Mouse (Mus musculus) bone marrow macrophage, adult 2 months (primary cell): ENCODE measurements around the gene Irs1. TPM values are rescaled to one million over a fixed set of nuclear protein-coding genes. Genes with fewer than 3 reads are reported as not detected.
A peak's percentile ranks its signal among the peaks of the same experiment; 100 is the strongest.

Experiments used
- H3K27ac ChIP-seq: 2 replicates; pipeline ENCODE4 v1.5.1; 2012; ENCODE audit warnings: low read depth, low read length; ENCODE audit not compliant: insufficient read depth
- H3K4me1 ChIP-seq: 2 replicates; pipeline ENCODE4 v1.6.1; 2012; ENCODE audit warnings: low read length; ENCODE audit not compliant: control insufficient read depth, insufficient read depth
- H3K4me3 ChIP-seq: 2 replicates; pipeline ENCODE4 v1.5.1; 2012; ENCODE audit warnings: mild to moderate bottlenecking, low read length, moderate library complexity; ENCODE audit not compliant: insufficient read depth
- CTCF ChIP-seq: IDR thresholded peaks from 2 replicates; pipeline ENCODE4 v1.5.1; 2012; ENCODE audit warnings: low read depth, mild to moderate bottlenecking, low read length, moderate library complexity
- POLR2A ChIP-seq: IDR thresholded peaks from 2 replicates; pipeline ENCODE4 v1.6.1; 2012; ENCODE audit warnings: mild to moderate bottlenecking, low read depth, low read length, borderline replicate concordance
- polyA plus RNA-seq: library from polyadenylated mRNA; stranded (reverse); fragments of >200 nt; gene quantifications from 2 replicates; pipeline ENCODE4 v1.2.4, GENCODE M21; 2012; ENCODE audit not compliant: missing spikeins, insufficient read depth, insufficient read length

Irs1 gene
- polyA plus RNA-seq, 1 experiment = 0.16 TPM

- H3K27ac ChIP-seq = no peak overlapping the region
- TF ChIP-seq POLR2A (no peak), CTCF (no peak)
- no peak overlapping the region for H3K4me3 ChIP-seq
- peaks cover 18% of the 10 kb centered on the region for H3K4me1 ChIP-seq
Measured at GRCm38 (mm10) chr1:82320456-82320855, 29.2 kb upstream of the Irs1 start.

DNA sequence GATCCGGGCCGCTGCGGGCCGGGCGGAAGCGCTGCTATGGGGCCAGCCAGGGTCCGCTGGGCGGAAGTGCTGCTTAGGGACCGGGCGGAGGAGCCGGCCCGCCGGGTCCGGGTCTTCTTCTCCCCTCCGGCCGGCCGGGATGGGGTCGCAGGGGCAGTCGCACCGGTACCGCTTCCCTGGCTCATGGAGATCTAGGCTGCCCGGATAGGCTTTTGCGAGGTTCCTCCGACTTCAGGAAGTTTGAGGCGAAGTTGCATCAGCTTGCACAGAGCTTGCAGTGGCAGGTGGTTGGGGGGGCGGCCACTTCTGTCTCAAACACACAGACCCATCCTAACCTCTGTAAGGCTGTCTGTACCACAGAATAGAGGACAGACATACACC lies 25.5 kb upstream of the Irs1 start:
- H3K27ac ChIP-seq = peak overlapping the region; percentile 67
- peaks cover 18% of the 10 kb centered on the region for H3K4me1 ChIP-seq
- H3K4me3 ChIP-seq = peak overlapping the region; percentile 84
- TF ChIP-seq CTCF (no peak), POLR2A (no peak)

DNA sequence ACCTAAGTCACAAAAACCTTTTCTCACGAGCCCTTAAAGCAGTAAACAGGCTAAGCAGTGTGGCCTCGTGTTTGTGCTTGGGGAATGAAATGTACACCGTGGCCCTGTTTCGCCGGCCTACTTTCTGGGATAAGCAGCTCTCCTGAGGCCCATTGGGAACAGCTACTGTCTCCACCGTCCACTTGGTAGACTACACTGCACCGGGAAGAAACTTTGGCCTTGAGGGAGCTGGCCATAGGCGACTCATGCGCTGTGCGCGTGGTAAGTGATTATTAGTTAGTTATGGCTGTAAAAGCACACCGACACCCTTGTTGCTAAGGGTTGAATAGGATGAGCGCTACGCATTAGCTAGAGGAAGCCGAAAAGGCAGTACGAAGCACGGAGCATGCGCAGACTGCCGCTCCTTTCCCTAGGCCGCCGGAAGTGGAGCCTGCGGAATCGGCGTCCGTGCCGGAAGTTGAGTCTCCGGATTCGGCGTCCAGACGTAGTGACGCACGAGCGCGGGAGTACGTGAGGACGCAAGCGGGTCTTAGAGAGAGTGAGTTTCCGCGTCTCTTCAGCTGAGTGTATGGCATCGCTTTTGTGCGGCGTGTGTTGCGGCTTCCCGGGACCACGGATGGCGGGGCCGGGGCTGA lies 25.0 kb upstream of the Irs1 start, which contains the start of gene Rhbdd1:
Gene Rhbdd1, plus strand, starts transcription at position 342 of the 635 bp plus-strand sequence.
- H3K27ac ChIP-seq = peak within 1 kb of the TSS; percentile 67
- peaks cover 15% of the 10 kb centered on the region for H3K4me1 ChIP-seq
- TF ChIP-seq CTCF = no peak
- no peak for TF ChIP-seq POLR2A
- peak within 1 kb of the TSS; percentile 84 for H3K4me3 ChIP-seq

GRCm38 (mm10) chr1:82304483-82304882 lies 13.3 kb upstream of the Irs1 start:
- TF ChIP-seq POLR2A (no peak), CTCF (no peak)
- Histone ChIP-seq H3K4me1 (no peaks in the 10 kb centered on the region), H3K4me3 (no peak overlapping the region), H3K27ac (no peak overlapping the region)

DNA sequence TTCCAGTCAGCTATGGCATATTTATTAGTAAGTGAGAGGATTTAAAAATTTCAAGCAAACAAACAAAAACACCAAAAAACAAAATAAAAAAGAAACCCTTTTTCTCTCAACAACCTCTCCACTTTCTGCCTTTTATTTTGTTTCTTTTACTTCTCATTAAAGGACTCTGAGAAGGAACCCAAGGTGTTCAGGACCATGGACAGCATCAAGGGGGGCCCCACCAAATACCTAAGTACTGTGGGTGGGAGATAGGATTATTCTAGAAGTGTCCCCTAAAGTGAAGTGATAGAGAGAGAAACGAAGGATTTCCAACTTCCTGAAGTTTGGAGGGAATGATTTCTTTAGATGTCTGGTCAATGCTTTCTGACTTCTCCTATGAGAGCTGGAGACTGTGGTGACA lies 7.4 kb upstream of the Irs1 start:
- TF ChIP-seq CTCF (no peak), POLR2A (no peak)
- no peaks in the 10 kb centered on the region for H3K4me1 ChIP-seq
- H3K27ac ChIP-seq = no peak overlapping the region
- no peak overlapping the region for H3K4me3 ChIP-seq

DNA sequence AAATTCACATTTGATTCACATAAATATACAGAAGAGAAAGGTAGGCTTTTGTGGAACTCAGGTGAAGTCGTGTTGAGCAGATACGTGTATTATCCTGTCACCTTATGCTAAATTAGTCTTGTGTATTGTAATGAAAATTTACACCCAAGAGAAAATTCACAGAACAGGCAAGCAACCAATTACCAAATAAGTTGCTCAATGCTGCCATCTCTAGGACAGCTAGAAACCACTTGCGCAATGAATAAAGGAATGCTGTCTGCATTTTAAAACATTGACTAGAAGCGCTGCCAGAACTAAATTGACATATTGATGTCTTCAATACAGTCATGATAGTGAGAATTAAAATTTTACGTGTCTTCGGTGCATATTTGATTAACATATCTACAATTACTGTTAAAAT lies 2.9 kb upstream of the Irs1 start:
- no peak overlapping the region for H3K4me3 ChIP-seq
- no peak overlapping the region for H3K27ac ChIP-seq
- no peaks in the 10 kb centered on the region for H3K4me1 ChIP-seq
- TF ChIP-seq POLR2A = no peak
- TF ChIP-seq CTCF = no peak

- H3K4me3 ChIP-seq = no peak overlapping the region
- no peaks in the 10 kb centered on the region for H3K4me1 ChIP-seq
- TF ChIP-seq CTCF = no peak
- TF ChIP-seq POLR2A = no peak
- no peak overlapping the region for H3K27ac ChIP-seq
Measured at GRCm38 (mm10) chr1:82292771-82293170, 1.6 kb upstream of the Irs1 start.

GRCm38 (mm10) chr1:82291930-82292712 lies 905 bp upstream of the Irs1 start:
- H3K4me1 ChIP-seq = no peaks in the 10 kb centered on the region
- TF ChIP-seq POLR2A = no peak
- no peak for TF ChIP-seq CTCF
- no peak overlapping the region for H3K27ac ChIP-seq
- peak overlapping the region; percentile 61; the same call in 1 of the 2 replicates for H3K4me3 ChIP-seq

- TF ChIP-seq CTCF = no peak
- TF ChIP-seq POLR2A = no peak
- Histone ChIP-seq H3K4me1 (no peaks in the 10 kb centered on the region), H3K27ac (no peak overlapping the region), H3K4me3 (peak overlapping the region; percentile 61)
Measured at GRCm38 (mm10) chr1:82290723-82291150, 479 bp downstream of the Irs1 start.

DNA sequence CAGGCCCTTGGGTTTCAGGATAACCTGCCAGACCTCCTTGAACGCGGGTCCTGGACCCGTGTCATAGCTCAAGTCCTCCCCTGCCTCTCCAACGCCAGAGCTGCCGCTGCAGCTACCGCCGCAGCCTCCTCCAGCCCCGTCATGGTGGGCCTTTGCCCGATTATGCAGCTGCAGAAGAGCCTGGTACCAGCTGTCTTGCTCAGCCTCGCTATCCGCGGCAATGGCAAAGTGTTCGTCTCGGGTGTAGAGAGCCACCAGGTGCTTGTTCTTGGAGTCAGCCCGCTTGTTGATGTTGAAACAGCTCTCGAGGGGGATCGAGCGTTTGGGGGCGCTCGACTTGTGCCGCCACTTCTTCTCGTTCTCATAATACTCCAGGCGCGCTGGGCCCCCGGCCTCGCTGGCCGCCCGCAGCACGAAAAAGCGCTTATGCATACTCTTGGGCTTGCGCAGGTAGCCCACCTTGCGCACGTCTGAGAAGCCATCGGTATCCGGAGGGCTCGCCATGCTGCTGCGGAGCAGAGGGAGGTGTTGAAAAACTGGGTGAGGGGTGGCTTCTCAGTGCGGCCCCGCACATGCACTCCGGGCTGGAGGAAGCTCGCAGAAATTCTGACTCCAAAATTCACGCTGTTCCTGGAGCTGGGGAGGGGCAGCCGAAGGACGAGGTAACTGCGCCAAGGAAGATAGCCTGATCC lies 1.1 kb downstream of the Irs1 start:
- Histone ChIP-seq H3K4me3 (peak overlapping the region; percentile 61), H3K27ac (no peak overlapping the region), H3K4me1 (no peaks in the 10 kb centered on the region)
- TF ChIP-seq CTCF = no peak
- no peak for TF ChIP-seq POLR2A
